Mouse (Mus musculus) kidney, postnatal 10 days (tissue): ENCODE results near the gene Epha5.
A peak's percentile ranks its signal among the peaks of the same experiment; 100 is the strongest.

Source experiments
- DNase-seq: peaks from one replicate; pipeline ENCODE4 v3.0.0; 2021; ENCODE audit warnings: mixed read lengths

Epha5 gene

GRCm38 (mm10) chr5:84417062-84417879, at the start of gene Epha5:
TSS of gene Epha5 (minus strand) at chr5:84417382.
- peak; percentile 67 for DNase-seq

GRCm38 (mm10) chr5:84456216-84456615, 39.0 kb upstream of the Epha5 start:
- no peak for DNase-seq

GRCm38 (mm10) chr5:84454641-84455040, 37.5 kb upstream of the Epha5 start:
- no peak for DNase-seq

GRCm38 (mm10) chr5:84453839-84454238, 36.7 kb upstream of the Epha5 start:
- DNase-seq: no peak

- no peak for DNase-seq
Measured at GRCm38 (mm10) chr5:84440232-84440631, 23.1 kb upstream of the Epha5 start.

GRCm38 (mm10) chr5:84415961-84416821, 991 bp downstream of the Epha5 start:
- DNase-seq: no peak

GRCm38 (mm10) chr5:84414931-84415431, 2.2 kb downstream of the Epha5 start:
- DNase-seq: no peak

GRCm38 (mm10) chr5:84413026-84413425, 4.2 kb downstream of the Epha5 start:
- DNase-seq: no peak

- no peak for DNase-seq
Measured at GRCm38 (mm10) chr5:84408370-84408769, 8.8 kb downstream of the Epha5 start.

- no peak for DNase-seq
Measured at GRCm38 (mm10) chr5:84397085-84397484, 20.1 kb downstream of the Epha5 start.

GRCm38 (mm10) chr5:84365334-84365733, 51.8 kb downstream of the Epha5 start:
- DNase-seq: no peak

- no peak for DNase-seq
Measured at GRCm38 (mm10) chr5:84359430-84359829, 57.8 kb downstream of the Epha5 start.

GRCm38 (mm10) chr5:84353069-84353468, 64.1 kb downstream of the Epha5 start:
- no peak for DNase-seq

GRCm38 (mm10) chr5:84346728-84347499, 70.3 kb downstream of the Epha5 start:
- DNase-seq: no peak

- DNase-seq: no peak
Measured at GRCm38 (mm10) chr5:84335834-84336465, 81.2 kb downstream of the Epha5 start.

- DNase-seq: no peak
Measured at GRCm38 (mm10) chr5:84334481-84334880, 82.7 kb downstream of the Epha5 start.

- DNase-seq: no peak
Measured at GRCm38 (mm10) chr5:84331631-84332030, 85.6 kb downstream of the Epha5 start.

GRCm38 (mm10) chr5:84320553-84320952, 96.6 kb downstream of the Epha5 start:
- no peak for DNase-seq

GRCm38 (mm10) chr5:84320138-84320537, 97.0 kb downstream of the Epha5 start:
- DNase-seq: no peak

GRCm38 (mm10) chr5:84318814-84319340, 98.3 kb downstream of the Epha5 start:
- no peak for DNase-seq

GRCm38 (mm10) chr5:84317839-84318238, 99.3 kb downstream of the Epha5 start:
- DNase-seq: no peak

GRCm38 (mm10) chr5:84313619-84314018, 103.6 kb downstream of the Epha5 start:
- DNase-seq: no peak
